Mouse (Mus musculus): Measurements from ENCODE around the gene Ugcg.

Ugcg gene

DNA sequence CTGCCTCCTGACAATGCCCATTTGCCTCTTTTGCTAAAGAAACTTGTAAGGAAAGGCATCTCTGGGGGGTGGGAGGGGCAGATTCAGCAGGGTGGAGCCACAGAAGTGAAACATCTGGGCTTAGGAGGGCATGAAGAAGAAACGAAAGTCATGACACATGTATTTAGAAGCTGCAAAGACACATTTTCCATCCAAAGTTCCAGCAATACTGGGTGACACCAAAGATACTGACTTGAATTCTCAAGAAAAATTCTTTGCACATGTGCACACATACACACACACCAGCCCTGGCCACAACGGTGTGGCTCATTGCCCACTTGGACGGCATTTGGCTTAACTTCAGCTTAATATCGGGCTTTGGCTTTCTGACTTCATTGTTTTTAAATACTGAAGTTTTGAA lies 35.8 kb downstream of the Ugcg start:
- DNase-seq (ENCODE audit: low spot score in 2 of 2), result no peak

DNA sequence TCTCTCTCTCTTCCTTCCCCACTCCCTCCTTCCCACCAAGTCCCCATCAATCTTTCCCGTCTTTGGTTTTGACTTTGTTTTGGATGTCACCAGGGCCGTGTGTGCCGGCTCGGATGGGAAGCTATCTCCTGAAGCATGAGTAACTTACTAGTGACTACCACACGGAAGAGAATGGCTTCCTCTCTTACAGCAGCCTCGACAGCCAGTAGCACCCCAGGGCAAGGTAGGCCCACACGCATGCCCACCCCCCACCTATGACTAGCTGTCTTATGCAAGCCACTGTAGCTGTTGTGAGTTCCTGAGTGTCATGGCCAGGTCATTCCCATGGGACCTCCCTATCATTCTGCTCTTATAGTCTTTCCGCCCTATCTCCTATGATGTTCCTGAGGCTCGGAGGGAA lies 38.0 kb downstream of the Ugcg start:
- no peak for DNase-seq (ENCODE audit: low spot score in 2 of 2)

DNA sequence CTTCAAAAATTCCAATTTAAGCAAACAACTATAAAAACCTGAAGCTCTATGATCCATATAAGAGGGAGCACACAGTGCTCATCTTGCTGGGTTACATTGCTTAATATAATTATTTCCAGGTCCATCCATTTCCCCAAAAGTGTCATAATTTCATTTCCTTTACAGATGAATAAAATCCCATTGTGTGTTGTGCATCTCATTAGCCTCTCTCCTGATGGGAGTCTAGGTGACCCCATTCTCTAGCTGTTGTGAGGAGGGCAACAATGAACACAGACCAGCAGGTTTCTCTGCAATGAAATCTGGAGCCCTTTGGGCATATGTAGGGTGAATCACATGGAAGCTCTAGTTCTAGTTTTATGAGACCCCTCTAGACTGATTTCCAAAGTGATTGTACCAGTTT lies 39.9 kb downstream of the Ugcg start:
- no peak for DNase-seq (ENCODE audit: low spot score in 2 of 2)

DNA sequence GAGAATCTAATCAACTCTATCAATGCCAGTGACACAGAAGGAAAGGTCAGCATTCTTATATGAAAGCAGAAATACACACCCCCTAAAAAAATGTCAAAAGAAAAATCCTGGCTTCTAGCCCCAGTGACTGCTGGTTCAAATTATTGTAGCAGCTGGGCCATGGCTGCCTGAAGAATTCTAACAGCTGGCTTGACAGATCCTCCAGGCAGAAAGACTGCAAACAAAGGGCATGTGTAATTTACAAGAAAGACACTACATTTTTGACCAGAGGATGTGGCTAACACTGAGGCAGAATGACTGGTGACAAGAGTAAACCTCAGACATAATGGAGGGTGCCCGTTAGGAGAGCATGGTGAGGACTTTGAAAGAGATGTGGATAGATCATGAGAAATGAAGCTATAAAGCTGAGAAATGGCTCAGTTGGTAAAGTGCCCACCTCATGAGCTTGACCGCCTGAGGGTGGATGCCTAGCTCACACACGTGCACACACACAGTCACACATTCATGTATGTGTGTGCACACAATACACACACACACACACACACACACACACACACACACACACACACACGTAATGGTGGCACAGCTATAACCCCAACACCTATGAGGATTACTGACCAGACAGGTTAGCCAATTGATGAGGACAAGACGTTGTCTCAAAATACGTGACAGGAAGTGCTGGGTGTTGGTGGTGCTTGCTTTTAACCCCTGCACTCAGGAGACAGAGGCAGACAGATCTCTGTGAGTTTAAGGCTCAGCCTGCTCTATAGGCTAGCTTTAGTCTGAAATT lies 42.4 kb downstream of the Ugcg start:
- no peak for DNase-seq (ENCODE audit: low spot score in 2 of 2)

DNA sequence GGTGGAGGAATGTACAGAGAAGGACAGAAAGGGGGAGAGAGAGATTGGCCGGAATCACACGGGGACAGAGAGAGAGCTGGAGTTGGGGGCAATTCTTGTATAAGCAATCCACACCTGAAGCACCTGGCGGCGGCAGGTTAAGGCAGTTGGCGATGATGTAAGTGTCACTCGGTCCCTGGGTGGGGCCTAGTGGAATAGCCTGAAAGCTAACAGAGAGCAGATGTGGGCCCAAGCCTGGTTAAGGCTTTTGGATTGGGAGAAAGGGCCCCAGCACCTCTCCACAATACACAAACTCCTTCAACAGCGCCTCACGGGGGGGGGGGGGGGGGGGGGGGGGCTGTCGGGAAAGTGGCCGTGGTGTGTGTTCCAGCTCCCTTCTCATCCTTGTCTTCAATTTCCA lies 45.0 kb downstream of the Ugcg start:
- no peak for DNase-seq (ENCODE audit: low spot score in 2 of 2)

DNA sequence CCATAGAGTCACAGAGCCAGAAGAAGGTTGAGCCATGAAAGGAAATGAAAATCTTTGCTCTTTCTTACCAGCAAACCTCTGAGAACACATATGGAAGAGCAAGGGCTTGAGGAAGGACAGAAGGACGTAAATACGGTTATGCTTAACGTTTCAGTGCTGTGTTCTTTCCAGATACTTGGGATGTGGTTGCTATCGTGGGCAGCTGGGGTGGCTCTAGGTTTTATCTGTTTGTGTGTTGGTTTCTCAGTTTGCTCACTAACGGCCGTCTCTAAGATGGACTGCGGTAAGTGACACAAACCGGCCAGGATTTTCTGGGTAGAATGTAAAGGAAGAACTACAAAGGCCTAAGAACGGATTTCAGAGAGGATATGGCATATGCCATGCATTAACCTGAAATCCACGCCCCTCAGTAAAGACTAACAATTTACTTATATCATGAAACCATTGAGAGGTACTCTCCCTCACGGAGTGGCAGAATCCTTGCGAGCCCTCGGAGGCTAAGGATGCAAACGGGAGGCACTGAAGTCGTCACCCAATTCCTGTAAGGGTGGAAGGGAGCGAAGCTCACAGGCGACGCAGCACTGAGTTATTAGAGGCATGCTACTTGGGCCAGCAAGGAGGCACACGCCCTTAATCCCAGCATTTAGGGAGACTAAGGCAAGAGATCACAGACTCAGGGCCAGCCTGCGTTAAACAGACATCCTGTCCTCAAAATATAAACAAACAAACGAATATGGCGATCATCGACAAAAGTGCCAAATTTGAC lies 45.6 kb downstream of the Ugcg start:
- no peak for DNase-seq (ENCODE audit: low spot score in 2 of 2)

DNA sequence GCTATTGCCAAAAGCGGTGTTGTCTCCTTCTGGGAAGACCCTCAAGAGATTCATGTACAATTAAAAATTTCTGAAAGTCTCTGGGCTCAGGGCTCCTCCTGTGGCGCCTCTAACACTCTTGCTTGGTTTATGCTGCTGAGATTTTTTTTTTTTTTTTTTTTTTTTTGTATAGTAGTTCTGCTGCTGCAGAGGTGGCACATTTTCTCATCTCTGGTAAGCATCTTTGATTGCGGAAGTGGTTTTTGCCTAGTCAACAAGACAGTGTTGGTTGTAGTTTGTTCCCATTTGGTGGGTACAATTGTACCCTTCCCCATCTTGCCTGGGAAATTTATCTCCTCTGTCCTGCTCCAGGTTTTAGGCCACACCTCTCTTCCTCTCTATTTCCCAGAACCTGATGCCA lies 47.3 kb downstream of the Ugcg start:
- DNase-seq (ENCODE audit: low spot score in 2 of 2), result no peak

DNA sequence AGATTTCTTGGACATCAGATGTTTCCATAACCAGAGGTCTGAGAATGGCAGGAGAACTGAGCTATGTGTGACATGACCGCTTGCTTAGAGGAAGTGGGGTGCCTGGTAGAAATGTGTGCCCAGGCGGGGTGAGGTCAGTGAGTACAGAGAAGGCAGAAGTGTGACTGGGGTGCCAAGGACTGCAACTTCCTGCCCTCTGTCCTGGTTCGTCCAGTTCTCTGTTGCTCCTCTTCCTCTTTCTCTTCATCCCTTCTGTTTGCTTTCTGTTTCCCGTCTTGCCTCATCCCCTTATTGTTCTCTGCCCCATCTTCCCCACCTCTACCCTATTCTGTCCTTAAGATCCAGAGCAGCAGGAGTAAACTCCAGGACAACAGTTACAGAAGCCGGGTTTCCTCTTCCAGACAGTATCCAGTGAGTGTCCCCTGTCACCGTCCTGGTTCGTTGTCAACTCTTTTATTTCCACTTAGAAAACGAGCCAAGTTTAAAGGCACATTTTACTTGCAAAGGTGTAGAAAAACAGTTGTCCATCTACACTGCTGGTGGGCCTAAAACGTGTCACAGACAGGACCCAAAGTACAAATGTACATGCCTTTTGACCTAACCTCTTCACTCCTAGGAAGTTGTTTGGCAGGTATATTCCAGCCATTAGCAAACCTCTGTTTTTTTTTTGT lies 49.7 kb downstream of the Ugcg start:
- no peak for DNase-seq (ENCODE audit: low spot score in 2 of 2)

DNA sequence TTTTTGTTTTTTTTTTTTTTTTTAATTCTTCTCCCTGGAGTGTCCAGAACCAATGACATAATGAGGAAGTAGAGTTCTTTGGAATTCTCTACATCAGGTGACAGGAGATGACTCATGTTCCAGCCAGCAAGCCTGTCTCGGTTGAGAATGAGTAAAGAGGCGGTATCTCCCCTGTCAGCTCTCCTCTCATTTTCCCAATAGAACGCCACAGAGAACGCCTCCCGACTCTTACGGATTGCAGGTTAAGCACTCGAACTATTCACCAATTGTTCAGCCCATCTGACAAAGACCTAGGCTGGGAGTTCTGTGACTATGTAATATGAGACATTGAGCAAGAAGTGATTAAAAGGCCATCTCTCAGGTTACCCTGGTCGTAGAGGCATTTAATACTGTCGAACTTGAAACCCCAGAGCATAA lies 50.3 kb downstream of the Ugcg start:
- no peak for DNase-seq (ENCODE audit: low spot score in 2 of 2)

DNA sequence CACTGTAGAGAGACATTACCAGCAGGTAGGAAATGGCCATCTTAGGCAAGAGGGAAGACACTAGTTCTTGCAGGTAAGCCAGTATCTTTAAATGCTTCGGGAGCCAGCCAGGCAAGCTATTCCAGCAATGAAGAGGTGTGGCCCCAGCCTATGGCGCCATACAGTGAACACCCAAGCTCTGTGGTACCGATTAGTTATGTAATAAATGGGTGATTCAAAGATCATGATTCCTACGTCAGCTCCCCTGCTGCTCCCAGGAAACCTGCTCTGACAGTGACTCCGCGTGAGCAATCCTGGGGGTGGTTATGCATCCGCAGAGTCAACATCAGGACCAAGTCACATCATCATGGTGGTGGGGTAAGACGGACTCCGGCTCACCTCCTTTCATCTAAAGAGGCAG lies 51.1 kb downstream of the Ugcg start:
- DNase-seq (ENCODE audit: low spot score in 2 of 2), result no peak

DNA sequence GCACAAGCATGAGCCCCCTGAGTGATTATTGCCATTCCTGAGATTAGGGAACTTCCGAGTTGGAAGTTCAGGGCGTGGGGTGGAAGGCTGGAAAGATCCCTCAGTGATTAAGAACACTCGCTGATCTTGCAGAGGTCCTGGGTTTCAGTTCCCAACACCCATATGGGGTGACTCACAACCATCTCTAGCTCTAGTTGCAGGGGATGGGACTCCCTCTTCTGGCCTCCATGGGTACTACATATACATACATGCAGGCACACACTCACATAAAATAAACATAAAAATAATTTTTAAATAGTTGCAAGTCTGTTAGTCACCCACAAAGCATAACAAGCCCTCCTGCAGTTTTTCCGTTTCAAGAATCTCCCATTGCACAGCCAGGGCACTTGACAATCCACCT lies 52.0 kb downstream of the Ugcg start:
- no peak for DNase-seq (ENCODE audit: low spot score in 2 of 2)

DNA sequence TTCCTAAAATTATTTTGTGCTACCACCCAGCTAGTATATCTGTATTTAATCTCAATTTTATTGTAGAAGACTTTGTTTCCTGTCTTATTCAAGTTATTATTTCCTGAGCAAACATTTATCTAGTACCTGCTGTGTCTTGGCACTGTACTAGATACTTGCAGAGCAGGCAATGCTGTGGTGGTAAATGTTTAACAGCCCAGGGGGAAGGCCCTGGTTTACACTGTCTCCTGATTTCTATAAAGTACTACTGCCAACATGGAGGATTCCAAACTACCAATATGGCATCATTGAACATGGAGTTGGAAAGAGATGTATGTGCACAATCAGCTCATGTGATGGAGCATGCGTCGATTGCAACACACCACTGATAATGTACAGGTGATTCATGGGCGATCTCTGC lies 53.2 kb downstream of the Ugcg start:
- no peak for DNase-seq (ENCODE audit: low spot score in 2 of 2)

DNA sequence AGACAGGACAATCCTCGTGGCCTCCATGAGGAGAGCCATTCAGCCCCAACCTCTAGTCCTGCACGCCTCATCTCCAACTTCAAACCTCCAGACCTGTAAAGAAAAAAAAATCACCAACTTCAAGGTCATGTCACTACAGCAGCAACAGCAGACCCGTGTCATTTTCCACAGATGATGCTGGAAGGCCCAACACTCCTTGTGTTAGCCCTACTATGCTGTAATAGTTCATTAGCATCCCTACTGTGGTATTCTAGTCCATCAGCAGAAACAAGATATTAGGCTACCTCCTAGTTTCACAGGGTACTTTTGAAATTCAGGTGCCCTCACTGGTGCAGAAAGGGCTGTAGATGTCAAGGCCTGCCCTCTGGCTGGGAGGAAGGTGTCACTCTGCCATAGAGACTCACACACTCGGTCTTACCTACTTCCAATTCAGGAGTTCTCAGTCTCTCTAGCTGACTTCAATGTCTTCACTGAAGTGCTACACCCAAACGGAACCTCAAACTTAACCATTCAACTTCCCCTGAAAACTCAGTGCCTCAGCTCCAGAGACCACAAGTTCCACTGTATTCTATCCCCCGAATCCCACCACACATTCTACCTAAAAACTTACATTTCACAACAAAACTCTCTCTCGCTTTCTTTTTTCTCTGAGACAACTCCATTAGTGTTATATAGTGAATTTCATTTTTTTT lies 54.9 kb downstream of the Ugcg start:
- no peak for DNase-seq (ENCODE audit: low spot score in 2 of 2)

DNA sequence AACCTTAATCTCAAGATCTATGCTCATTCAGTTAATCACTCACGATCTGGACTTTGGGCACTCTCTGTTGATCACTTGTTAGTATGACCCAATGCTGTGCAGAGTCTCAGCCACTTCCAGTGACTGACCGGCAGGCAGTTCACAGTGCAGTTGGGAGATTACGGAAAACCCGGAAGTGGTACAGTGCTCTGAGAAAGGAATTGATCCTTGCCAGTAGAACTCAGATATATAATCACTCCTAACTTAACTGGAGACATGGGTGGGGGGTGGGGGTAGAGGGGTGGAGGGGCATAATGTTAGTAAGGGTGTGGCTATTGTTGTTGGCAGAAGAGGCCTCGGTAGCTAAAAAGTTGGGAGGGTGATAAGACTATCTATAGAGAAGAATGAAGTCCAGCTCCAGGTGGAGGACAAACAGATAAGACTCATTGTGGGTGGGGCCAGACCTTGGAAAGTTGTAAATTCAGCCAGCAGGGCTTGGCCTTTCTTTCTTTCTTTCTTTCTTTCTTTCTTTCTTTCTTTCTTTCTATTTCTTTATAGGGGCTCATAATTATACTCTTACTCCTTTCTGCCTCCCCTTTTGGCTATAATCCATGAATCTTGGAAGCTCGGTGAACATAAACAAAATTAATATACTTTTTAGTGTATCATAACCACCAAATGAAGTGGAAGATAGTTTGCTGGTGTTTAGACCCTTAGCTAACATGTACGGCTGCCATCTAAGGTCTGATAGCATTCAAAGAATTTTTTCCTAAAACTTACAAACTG lies 55.9 kb downstream of the Ugcg start:
- DNase-seq (ENCODE audit: low spot score in 2 of 2), result no peak

DNA sequence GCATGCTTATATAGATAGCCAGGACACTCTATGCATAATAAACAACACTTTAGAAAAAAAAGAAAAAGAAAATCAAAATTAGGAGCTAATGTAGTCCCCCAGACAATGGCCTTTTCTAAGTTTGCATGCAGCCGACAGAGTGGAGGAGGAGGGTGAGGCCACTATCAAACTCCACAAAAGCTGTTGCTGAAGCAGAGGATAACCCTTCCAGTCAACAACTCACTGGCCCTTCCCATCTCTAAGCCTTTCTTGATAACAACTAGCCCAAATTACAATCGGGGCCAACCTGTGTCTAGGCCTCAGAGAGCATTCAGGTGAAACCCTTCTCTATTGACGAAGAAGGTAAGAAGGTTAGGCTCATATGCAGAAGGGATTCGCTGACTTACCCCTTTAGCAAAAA lies 56.7 kb downstream of the Ugcg start:
- DNase-seq (ENCODE audit: low spot score in 2 of 2), result no peak

DNA sequence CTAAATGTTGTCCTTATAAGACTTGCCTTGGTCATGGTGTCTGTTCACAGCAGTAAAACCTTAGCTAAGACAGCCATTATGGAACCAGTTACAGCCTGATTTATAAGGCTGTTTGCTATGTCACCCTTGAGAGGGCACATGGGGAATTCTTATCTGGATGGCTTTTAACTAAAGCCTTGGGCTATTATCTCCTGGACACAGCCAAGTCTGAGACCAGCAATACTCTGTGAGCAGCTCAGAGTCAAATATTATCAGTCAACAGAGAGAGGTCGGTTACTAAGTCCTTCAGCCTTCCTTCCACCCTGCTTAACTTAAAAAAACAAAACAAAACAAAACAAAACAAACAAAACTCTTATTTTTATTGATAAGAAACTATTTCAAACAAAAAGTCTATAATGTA lies 58.5 kb downstream of the Ugcg start:
- DNase-seq (ENCODE audit: low spot score in 2 of 2), result no peak

DNA sequence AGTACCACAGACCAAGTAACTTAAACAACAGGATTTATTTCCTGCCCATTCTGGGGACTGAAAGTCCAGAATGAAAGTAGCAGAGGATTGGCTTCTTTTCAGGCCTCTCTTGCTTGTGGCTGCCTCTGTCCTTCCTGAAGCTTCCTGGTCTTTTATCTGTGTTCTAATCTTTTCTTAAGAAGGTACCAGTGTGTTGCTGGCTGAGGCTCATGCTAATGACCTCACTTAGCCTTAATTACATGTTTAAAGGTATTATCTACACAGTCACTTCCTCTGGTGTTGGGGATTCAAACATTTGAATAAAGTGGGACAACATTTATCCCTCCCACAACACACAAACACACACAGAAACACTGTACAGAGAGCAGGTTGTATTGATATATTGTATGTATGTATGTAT lies 59.0 kb downstream of the Ugcg start:
- no peak for DNase-seq (ENCODE audit: low spot score in 2 of 2)

DNA sequence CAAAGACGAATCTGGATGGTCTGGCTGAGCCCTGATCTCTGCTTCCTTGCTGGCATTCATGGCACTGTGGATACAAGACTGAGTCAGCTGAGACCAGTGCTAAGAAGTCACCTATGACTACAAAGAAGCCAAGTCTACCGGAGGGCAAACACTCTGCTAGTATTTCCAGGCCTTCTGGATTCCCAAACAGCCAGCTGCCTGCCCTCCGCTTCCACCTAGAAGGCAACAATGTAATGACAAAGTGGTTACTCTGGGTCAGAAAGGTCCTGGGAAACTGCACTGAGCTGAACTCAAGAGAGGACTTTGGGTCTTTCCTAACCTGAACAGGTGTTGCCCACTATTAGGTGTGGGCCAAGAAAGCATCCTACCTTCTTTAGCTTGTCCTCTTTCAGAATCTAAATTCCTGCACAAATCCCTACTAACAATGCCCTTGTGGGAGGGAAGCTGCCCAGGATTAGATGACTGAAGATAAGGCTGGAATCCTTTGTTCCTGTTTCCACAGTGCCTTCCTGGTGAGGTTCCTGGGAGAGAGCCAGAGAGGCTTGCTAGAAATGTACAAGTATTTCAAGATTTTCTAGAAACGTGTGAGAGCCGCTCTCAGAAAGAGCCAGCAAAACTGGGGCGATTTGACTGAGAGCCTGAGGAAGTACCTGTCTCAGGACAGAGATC lies 63.5 kb downstream of the Ugcg start:
- DNase-seq (ENCODE audit: low spot score in 2 of 2), result no peak

DNA sequence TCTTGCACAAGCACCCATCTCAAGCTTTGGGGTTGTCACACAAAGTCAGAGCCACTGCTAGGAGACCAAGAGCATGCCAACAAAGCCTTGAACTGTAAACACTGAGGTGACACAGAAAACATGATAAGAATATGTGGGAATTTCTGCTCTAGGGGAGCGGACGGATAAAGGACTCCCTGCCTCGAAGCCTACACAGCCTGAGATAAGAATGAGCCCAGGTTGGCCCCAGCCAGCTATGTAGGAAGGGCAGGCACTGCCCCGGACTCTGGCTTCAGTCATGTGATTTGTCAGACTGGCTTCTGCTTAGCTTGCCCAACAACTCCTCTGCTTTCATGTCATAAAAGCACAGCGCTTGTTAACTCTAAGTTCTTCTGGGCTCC lies 64.0 kb downstream of the Ugcg start:
- DNase-seq (ENCODE audit: low spot score in 2 of 2), result no peak

DNA sequence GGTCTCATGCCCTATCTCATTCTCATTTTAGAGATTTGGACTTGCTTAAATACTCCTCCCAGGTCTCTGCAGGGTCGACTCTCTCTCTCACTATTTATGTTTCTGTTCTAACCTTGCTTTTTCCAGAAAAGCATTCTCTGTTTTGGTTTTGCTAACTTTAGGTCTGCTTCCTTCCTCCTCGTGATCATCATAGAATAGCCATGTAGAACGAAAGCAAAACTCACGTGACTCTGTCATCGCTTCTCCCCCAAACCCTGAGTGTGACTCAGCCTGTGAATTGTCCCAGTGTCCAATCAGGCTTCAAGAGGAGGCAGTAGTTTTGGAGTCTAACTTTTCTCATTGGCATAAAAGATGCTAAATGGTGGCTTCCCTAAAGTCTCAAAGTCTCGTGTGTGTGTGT lies 65.3 kb downstream of the Ugcg start:
- no peak for DNase-seq (ENCODE audit: low spot score in 2 of 2)

DNA sequence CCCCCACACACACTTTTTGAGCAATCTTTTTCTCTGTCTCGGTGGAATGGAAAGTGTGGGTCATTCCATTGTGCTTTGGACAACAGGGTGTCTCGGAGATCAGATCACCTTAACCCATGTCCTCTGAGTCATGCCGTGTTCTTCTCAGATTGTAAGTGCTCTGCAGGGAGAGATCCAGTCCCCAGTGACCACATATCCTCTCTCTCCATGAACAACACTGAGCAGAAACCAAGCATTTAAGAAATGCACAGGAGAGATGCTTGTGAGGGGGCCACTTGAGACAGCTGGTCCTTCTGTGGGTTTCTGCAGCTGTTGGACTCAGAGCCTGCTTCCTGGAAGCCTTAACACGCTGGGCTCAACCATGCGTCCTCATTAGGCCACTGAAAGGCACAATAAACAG lies 66.9 kb downstream of the Ugcg start:
- DNase-seq (ENCODE audit: low spot score in 2 of 2), result no peak
